Mouse (Mus musculus): ENCODE results near the gene Sec14l1. TPM values are rescaled to one million over a fixed set of nuclear protein-coding genes. Genes with fewer than 3 reads are reported as not detected.

The Sec14l1 gene
- total RNA-seq, 4 experiments from 2014 or later: 236 to 279 (median 240) TPM

Small RNA genes lying within 50 kb of the gene (microRNA-seq; reads per million reads assigned to microRNA genes)
- gene Gm24323 (0 reads per million in 2 experiments), gene Mir6516 (31.1 to 35.7 reads per million in 2 experiments)

Other genes starting within 250 kb of the Sec14l1 start
- 10 to 100 TPM; 70.0 to 82.4 (median 74.9) TPM for gene Mgat5b, start 196.3 kb upstream of the Sec14l1 start, total RNA-seq (2022)
- gene Sept9, start 84.5 kb downstream of the Sec14l1 start, total RNA-seq (2022): 10 to 100 TPM; 68.1 to 76.4 (median 71.0) TPM